Mouse (Mus musculus) fibroblast of lung, adult 2 months (primary cell): ENCODE results near the gene Sv2b.
"Not testable (repeated sequence)": the region's sequence is repeated elsewhere in the genome, so short reads cannot be mapped to it uniquely, and the experiment has no call there.

Source experiments
- DNase-seq: peaks from one replicate; pipeline ENCODE4 v3.0.0-alpha.2; 2011; ENCODE audit warnings: low read depth

The Sv2b gene

DNA sequence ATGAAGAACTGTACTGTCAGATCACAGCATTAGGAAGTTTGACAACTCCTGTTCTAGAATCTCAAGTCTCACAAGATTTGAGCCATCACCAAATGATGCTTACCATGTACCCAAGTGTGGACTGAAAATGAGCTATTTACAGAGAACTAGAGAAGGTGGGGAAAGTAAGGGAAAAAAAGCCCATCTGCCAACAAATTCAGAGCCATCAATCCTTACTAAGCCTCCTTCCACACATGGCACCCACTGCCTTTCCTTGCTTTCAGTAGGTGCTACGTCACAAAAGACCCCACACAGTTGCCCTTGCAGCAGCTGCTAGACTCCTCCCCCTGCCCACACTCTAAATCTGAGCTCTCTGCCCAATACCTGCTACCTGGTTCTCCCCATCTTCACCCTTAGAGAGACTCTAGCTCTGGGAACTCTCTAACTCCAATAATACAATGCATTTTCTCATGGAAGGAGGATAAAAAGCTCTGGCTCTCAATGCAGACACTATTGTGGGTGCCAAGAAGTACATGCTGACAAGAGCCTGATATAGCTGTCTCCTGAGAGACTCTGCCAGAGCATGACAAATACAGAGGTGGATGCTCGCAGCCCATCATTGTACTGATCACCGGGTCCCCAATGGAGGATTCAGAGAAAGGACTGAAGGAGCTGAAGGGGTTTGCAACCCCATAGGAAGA, 101.0 kb downstream of the Sv2b start:
- no peak for DNase-seq

DNA sequence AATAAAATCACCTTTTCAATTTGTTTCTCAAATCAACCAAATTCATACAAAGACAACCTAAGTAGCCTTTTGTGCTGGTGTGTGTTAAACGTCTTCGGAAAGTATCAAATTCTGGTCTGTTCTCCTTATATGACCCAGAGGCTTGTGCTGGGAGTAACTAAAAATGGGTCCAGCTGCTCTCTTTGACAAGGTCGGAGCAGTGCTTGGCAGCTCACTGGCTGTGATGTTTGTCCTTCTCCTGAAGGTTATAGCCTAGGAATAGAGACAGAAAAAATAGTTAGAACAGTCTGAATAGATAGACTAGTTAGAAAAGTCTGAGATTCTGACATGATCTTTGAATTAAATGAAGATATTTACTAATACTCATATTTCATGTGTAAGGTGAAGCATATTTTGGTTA, 102.4 kb downstream of the Sv2b start:
- DNase-seq, result no peak

DNA sequence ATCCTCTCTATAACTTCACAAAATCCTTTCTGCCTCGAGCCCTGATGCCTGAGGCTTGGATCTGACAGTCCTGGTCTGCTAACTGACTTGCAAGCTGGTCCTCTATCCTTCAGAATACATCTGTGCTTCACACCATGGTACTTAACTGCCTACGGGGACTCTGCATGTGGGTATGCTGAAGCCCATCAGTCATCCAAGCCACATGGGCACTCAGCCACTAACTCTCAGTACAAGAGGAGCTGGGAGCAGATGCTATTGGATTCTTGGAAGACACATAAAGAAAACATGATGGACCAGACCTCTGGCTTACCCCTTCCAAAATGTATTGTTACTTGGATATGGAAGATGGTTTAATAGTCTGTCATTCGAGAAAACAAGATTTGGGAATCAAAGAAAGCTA, 103.7 kb downstream of the Sv2b start:
- no peak for DNase-seq

DNA sequence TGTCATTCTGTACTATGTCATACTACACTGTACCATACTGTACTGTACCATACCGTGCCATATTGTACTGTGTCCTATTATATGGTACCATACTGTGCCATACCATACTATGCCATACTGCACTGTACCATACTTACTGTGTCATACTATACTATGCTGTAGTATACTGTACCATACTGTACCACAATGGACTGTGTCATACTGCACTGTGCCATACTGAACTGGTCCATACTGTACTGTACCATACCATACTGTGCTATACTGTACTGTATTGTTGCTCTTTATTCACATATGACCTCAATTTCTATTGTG, 114.2 kb downstream of the Sv2b start:
- not testable (repeated sequence) for DNase-seq

DNA sequence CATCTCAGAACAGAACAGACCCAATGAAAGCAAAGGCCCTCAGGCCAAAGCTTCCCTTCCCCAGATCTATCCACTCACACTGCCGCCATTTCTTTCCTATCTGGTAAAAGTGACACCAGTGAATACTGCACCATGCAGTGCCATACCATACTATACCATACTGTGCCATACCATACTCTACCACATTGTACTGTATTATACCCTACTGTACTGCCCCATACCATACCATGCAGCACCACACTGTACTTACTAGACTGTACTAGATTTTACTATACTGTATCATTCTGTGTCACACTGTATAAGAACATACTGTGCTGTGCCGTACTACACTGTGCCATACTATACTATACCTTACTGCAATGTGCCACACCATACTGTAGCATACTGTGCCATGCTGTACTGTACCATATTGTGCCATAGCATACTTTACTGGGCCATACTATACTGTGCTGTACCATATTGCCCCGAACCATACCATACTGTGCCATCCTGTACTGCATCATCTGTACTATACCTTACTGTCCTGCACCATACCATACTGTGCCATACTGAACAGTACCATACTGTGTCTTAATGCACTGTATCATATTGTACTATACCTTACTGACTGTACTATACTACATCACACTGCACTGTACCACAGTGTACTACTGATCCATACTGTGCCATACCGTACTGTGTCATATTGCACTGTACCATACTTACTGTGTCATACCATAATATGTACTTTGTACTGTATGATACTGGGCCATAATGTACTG, 114.7 kb downstream of the Sv2b start:
- no peak for DNase-seq

DNA sequence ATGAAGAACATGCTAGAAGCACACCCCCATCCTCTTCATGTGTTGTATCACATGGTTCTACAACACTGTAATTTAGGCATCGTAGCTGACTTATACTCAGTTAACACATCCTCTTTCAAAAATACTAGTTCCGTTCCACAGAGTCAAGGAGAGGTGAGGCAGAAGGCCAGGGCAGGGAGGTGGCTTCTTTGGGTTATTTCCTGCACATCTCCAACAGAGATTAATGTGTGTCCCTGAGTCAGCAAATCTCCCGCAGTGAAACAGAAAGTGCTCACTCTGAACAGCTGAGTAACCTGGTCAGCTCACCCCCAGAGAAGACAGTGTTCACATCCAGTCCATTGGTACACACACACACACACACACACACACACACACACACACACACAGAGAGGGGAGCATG, 118.9 kb downstream of the Sv2b start:
- DNase-seq, result no peak

DNA sequence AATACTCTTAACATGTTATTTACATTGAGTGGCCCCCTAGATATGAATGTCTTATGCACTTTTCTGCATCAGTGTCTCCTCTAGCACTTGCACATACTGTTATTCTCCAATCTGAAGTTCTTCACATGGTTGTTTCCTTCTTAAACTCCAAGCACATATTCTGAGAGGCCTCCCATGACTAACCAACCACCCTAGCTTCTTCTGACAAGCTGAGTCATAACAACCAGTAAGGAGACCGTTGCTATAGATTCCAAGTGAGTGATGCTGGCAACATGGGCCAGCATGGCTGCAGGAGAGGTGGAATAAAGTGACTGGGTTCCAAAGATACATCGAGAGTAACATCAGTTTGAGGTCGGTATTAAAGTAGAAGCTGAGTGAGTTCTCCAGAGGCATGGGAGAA, 134.0 kb downstream of the Sv2b start:
- DNase-seq, result no peak

DNA sequence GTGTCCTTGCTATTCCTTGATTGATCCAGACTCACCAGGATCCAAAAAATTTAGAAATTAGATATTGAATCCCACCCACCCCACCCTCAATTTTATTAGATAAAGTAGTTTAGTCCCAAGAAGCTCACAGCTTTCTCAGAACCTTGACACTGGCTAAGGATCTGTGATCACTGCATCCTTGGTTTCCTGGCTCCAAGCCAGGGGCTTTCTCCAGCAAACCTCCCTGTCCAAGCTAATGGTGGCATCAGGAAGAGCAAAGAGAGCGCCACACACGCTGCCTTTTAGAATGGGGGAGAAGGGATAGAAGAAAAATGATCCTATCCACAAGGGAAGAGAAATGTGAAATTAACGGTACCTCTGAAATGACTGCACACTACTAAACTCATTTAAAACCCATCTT, 141.6 kb downstream of the Sv2b start:
- no peak for DNase-seq

DNA sequence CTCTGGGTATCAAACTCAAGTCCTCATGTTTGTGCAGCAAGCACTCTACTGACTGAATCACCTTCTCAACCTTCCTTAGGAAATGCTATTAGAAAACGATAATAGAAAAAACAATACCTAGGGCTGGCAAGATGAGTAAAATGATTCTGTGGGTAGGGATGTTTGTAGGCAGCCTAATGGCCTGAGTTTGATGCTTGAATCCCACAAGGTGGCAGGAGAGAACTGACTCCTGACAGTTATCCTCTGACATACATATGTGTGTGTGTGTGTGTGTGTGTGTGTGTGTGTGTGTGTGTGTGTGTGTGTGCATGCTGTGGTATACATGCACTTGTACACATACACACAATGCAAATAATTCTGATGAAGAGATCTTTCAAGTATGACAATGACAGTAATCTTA, 161.9 kb downstream of the Sv2b start:
- DNase-seq, result no peak

DNA sequence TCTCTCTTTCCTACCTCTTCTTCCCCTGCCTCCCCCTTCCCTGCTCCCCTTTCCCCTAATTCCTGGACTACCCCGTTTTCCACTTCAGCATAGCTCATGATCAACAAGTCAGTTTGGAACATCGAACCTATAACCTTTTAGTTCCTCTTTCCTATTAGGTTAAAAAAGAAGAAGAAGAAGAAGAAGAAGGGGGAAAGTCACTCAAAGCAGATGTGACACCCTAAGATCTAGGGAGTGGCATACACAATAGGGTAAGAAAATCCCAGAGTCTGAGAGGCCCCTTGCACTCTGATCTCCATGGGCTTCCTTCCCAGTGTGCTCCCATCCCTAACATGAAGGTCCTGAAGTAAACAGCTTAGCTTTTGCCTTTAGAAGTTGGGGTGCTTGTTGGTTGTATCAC, 166.3 kb downstream of the Sv2b start:
- DNase-seq, result no peak

DNA sequence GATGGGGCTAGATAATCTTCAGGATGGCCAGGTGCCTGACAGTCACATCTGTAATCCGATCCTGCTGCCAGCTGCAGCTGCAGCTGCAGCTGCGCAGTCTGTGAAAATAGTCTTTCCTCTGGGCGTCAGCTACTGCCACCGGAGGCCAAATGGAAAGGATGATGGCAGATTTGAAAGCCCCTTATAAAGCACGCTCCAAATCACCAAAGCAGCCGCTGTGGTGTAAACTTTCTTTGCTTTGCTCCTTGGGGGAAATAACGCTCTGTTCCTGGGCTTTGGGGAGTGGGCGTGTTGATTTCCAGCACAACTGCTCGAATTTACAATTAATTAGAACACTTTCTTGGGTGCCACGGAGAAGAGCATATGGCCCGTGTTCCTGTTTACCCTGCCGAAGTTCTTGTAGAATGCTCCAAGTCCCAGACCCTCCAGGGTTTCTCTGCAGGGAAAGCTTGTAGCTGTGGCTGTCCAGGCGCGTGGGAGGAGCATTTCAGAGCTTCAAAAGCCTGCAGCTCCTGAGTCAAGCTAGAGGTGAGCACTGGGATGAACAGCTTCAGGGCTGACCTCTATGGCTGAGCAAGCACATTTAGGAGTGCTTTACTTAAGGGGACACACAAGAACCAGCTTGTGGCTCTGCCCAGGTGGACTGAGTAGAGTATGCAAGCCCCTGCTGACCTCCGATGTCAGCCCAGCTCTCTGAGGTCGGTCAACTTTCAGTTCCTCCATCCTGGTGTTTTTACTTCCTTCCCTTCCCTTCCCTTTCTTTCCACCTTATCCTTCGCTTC, 167.0 kb downstream of the Sv2b start:
- no peak for DNase-seq

DNA sequence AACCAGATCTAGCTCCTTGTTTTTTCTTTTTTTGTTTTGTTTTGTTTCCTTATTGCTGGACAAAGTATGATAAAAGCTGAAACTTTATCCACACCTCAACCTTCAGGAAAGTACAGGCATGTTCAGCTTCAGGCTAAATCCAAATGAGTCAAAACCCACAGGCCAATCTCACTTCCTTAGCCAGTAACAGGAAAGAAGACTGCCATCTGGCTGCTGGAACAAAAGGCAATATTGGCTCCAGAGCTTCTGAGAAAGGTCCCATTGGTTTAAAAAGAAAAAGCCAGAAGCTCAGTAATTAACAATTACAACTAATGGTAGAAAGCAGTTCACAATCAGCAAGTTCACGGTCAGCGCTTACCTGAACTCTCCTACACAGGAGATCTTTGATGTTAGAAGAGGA, 169.8 kb downstream of the Sv2b start:
- no peak for DNase-seq

DNA sequence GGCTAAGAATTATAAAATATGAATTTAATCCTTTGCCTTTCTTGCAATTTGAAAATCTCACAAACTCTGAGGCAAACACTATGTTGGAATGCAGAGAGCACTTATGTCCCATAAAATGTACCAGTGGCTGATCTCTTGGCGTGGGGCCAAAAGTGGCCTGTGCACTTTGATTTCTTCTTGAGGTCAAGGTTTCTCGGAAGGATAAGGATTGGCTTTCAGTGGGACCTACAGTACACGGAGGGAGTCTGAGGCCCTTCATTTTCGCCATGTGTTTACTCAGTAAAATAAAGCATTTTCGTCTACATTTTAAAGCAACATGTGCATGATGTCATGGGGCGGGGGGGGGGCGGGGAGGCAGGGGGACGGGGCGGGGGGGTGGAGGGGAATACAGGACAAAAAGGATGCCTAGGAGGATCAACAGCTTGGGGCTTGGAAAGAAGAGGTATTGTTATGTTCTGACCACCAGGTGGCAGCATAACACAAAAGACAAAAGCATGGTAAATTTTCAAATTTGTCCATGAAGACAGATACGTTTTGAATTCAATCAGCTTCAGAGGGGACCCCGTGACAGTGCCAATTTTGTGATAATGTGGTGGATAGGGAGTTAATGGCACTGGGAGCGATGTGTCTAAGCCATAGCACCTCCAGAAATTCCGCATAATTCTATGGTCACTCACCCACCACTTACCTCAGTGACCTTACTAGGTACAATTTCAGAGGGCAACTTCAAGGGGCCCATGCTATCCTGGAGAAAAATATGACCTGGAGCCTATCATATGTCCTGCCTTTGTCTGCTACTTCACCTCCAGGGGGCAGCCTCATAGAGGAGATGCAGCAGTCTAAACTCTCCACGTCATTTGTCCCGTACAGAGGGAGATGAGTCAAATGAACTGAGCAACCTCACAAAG, 174.1 kb downstream of the Sv2b start:
- no peak for DNase-seq

DNA sequence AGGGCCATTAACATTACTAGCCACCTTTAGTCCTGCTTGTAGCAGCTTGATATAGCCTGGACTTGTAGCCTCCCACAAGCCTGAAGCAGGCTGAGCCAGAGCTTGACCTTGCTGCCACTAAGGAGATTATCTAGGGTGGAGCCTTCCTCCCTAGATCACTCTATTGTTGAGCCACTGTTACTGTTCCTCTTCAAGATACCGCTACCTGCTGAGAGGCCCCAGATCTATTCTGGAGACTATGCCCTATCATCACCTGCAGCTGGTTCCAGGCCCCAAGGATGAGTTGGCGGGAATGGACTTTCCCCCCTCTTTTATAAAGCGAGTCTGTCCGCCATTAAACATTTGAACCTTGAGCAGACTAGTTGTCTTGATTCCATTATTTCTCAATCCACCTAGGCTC, 181.0 kb downstream of the Sv2b start:
- DNase-seq, result no peak

DNA sequence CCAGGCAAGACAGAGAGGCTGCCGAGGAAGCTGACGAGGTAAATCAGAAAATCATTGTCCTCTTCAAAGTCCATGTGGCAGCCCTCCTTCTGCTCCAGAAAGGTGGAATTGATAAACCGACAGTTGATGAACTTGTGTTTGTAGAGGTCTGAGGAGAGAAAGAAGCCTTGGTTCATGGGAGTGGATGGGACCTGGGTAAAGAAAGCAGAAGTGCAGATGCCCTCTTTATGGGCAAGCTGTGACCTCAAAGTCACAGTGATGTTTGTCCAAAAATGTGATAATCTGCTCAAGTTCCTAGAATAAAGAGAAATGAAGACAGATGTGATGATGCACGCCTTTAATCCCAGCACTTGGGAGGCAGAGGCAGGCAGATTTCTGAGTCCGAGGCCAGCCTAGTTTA, 185.0 kb downstream of the Sv2b start:
- DNase-seq, result no peak

DNA sequence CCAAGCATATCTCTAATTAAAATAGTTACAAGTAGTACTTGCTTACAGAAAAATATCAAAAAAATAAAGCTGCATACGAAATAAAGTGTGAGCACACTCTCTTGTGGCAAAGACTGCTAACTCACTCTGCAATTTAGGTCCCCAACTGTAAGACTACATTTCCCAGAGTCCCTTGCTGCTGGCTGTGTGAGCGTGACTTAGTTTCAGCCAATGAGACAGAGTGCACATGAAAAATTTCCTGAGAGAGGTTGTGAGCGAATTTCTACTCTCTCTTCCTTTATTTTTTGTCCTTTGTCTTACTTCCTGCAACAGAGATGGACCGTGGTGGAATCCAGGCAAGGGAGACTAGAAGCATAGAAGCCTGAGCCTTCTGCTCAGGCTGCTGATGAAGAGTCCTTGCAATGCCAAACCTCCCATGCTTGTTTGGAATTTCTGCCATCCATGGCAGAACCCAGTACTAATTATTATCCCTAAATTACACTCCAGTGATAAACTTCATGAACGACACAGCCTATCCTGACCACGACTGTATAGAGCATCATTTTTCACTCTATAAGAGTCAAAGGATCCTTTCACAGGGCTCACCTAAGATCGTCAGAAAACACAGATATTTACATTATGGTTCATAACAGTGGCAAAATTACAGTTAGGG, 190.9 kb downstream of the Sv2b start:
- no peak for DNase-seq

DNA sequence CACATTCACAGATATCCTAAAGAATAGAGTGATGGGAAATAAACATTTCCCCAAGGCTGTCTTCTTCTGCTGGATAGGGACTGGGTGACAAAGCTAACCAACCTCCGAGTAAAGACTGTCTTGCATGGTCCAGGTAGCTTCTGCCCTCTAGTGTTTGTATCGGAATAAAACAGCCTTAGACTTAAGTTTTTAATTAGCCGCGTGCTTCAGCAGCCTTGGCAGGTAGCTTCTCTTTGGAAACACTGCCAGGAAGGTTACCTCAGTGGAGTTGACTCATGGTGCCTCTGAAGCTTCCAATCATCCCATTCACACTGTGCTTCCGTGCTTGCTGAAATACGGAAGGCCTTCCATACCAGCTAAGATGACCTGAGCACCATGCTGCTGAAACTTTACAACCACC, 198.4 kb downstream of the Sv2b start:
- peak; percentile 33 for DNase-seq

DNA sequence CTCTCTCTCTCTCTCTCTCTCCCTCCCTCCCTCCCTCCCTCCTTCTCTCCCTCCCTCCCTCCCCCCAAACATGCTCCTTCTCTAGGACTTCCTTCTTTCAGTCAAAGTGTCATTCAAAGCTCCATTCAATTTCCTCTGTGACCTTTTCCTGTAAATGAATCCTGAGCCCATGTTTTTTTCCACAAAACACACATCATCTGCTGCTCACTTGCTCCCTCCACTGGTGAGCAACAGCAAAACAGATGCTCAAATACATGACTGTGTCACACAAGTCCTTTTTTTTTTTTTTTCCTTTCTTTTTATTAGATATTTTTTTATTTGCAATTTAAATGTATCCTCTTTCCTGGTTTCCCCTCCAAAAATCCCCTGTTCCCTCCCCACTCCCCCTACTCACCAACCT, 201.6 kb downstream of the Sv2b start:
- DNase-seq, result no peak

DNA sequence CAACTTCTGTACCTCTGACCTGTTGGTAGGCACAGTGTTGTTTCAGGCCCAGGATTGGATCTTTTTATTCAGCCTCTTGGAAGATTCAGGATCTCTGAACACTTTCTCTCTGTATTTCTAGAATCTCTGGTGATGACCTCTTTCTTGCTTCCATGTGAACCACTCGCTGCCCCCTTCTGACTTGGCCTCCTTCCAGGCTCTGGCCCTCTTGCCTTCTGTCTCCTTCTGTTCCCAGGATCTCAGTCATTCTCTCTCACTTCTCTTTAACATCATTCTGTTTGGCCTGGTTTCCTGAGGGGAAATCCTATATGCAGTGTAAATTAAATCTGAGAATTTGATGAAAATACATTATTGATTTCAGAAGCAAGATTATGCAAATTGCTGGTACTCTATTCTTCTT, 205.2 kb downstream of the Sv2b start:
- DNase-seq, result no peak

DNA sequence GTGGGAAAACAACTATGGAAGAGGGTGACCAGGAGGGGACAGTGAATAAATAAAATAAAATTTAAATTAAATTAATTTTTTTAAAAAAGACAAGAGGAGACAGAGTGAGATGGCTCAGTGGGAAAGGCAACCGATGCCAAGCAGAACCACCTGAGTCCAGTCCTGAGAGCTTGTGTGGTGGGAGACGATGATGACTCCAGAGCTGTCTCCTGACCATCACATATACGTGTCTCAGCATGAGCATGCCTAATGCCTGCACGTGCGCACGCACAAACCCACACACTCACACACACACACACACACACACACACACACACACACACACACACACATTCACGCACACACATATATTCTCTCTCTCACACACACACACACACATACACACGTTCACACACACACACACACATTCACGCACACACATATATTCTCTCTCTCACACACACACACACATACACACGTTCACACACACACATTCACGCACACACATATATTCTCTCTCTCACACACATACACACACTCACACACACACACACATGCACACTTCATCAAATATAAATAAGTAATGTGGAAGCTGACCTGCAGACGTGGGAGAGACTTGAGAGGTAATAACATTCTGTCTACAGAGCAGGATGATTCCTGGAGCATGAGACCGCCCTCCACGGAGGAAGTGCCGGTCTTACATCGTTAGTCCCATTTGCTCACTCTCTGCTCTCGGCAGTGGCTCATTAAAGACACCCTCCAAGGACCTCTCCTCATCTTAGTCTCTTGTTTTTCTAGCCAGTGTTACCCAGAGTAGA, 206.3 kb downstream of the Sv2b start:
- DNase-seq, result no peak

DNA sequence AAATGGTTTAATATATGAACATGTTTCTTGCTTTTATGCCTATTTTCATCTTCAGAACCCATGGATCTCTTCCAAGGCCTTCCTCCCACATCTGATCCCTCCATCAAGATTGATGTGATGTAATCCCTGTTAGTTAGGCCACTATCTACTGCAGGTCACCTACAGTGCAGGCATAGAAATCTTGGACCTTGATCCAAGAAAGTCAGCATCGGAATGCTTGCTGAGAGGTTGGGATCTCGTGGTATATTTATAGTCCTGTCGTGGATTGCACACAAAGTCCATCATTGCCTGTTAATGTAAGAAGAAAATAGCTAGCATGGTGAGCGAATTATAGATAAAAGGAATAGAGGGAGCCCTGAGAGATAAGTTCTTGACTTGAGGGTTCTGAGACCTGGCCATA, 223.6 kb downstream of the Sv2b start:
- DNase-seq, result no peak
